Mouse (Mus musculus): ENCODE measurements at regions not wholly inside any gene's neighbourhood (a gene's known extent, or its start where the extent isn't known, plus 50 kb on each side); places are given as distances from the start of the nearest gene placed in this dataset.

GRCm38 (mm10) chr15:72321528-72321927 is 1512.8 kb upstream of the Gm6569 start:
- no peak for DNase-seq (ENCODE audit: low spot score)

- DNase-seq (ENCODE audit: low spot score) = no peak
Measured at GRCm38 (mm10) chr15:72322127-72322526, 1512.2 kb upstream of the Gm6569 start.

GRCm38 (mm10) chr15:72323158-72323557 is 1511.2 kb upstream of the Gm6569 start:
- DNase-seq (ENCODE audit: low spot score) = no peak

GRCm38 (mm10) chr15:72331262-72331661 is 1503.1 kb upstream of the Gm6569 start:
- no peak for DNase-seq (ENCODE audit: low spot score)

GRCm38 (mm10) chr15:72334497-72334896 is 1499.9 kb upstream of the Gm6569 start:
- DNase-seq (ENCODE audit: low spot score) = no peak

GRCm38 (mm10) chr15:72339629-72340028 is 1494.7 kb upstream of the Gm6569 start:
- DNase-seq (ENCODE audit: low spot score) = no peak

GRCm38 (mm10) chr15:72341991-72342390 is 1492.4 kb upstream of the Gm6569 start:
- DNase-seq (ENCODE audit: low spot score) = no peak

- DNase-seq (ENCODE audit: low spot score) = no peak
Measured at GRCm38 (mm10) chr15:72342504-72342903, 1491.9 kb upstream of the Gm6569 start.

GRCm38 (mm10) chr15:72343794-72344193 is 1490.6 kb upstream of the Gm6569 start:
- no peak for DNase-seq (ENCODE audit: low spot score)

- no peak for DNase-seq (ENCODE audit: low spot score)
Measured at GRCm38 (mm10) chr15:72353371-72353770, 1481.0 kb upstream of the Gm6569 start.

- no peak for DNase-seq (ENCODE audit: low spot score)
Measured at GRCm38 (mm10) chr15:72355626-72356025, 1478.7 kb upstream of the Gm6569 start.

GRCm38 (mm10) chr15:72359636-72360035 is 1474.7 kb upstream of the Gm6569 start:
- no peak for DNase-seq (ENCODE audit: low spot score)

- no peak for DNase-seq (ENCODE audit: low spot score)
Measured at GRCm38 (mm10) chr15:72360049-72360448, 1474.3 kb upstream of the Gm6569 start.

- DNase-seq (ENCODE audit: low spot score) = no peak
Measured at GRCm38 (mm10) chr15:72360463-72361030, 1473.8 kb upstream of the Gm6569 start.

GRCm38 (mm10) chr15:72373041-72373440 is 1461.3 kb upstream of the Gm6569 start:
- no peak for DNase-seq (ENCODE audit: low spot score)

GRCm38 (mm10) chr15:72377201-72377600 is 1457.2 kb upstream of the Gm6569 start:
- DNase-seq (ENCODE audit: low spot score) = no peak

- no peak for DNase-seq (ENCODE audit: low spot score)
Measured at GRCm38 (mm10) chr15:72379291-72379690, 1455.1 kb upstream of the Gm6569 start.

GRCm38 (mm10) chr15:72381164-72381563 is 1453.2 kb upstream of the Gm6569 start:
- no peak for DNase-seq (ENCODE audit: low spot score)

- DNase-seq (ENCODE audit: low spot score) = no peak
Measured at GRCm38 (mm10) chr15:72381744-72382143, 1452.6 kb upstream of the Gm6569 start.

GRCm38 (mm10) chr15:72382521-72382920 is 1451.8 kb upstream of the Gm6569 start:
- DNase-seq (ENCODE audit: low spot score) = no peak

GRCm38 (mm10) chr15:72383062-72383461 is 1451.3 kb upstream of the Gm6569 start:
- no peak for DNase-seq (ENCODE audit: low spot score)

- no peak for DNase-seq (ENCODE audit: low spot score)
Measured at GRCm38 (mm10) chr15:72383470-72383869, 1450.9 kb upstream of the Gm6569 start.

GRCm38 (mm10) chr15:72393226-72393625 is 1441.1 kb upstream of the Gm6569 start:
- no peak for DNase-seq (ENCODE audit: low spot score)

GRCm38 (mm10) chr15:72411956-72412355 is 1422.4 kb upstream of the Gm6569 start:
- DNase-seq (ENCODE audit: low spot score) = no peak
